Mouse (Mus musculus): ENCODE measurements around the gene Fam184b.

Fam184b gene

DNA sequence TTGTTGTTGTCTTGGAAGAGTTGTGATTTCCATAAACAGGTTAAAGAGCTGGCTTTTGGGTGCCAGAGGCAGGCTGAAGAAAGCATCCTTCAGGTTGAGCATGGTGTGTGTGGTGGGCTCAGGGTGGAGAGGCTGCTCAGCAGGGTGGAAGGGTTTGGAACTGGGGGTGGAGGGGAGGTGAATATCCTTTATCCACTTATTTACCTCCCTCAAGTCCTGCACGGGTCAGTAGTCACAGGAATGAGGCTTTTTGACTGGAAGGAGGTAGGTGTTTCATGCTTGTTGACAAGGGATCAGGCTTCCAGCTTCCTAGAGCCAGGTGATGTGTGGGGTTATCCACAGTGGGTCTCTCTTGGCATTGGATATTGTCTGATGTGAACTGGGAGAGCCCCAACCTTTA is 124.8 kb downstream of the Fam184b start:
- no peak for DNase-seq (ENCODE audit: low spot score in 2 of 2)

DNA sequence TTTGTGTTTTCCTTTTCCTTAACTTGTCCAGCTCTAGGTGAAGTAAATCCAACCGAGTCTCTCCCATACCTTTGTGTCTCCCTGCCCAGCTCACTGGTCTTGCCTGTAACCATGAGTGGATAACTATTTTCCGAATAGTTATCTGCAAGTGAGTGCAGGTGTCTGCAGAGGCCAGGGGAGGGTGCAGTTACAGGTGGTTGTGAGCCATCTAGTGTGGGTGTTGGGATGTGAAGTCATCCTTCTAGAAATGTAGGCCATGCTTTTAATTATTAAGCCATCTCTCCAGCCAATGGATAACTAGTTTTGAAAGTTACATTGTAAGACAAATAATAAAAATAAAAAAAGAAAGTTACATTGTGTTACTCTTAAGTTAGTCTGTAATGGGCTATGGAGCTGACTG is 125.9 kb downstream of the Fam184b start:
- DNase-seq (ENCODE audit: low spot score in 2 of 2), result no peak

DNA sequence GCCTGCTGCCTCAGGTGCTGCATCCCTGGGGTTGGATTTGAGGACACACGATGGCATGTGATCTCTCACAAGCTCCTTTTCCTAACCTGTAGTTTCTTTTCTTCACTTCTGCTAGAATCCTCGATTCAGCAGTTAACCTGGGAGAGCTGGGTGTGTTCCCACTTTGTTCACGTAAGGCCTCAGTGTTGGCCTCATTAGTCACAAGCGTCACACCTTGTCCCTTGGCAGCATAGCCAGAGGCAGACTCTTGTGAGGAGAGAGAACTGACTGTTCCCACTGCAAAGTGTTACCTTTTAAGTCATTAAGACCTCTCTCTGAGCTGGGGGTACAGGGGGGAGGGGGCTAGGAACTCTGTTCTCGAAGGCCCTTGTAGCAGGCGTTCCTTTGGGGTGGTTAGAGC is 126.5 kb downstream of the Fam184b start:
- DNase-seq (ENCODE audit: low spot score in 2 of 2), result no peak

DNA sequence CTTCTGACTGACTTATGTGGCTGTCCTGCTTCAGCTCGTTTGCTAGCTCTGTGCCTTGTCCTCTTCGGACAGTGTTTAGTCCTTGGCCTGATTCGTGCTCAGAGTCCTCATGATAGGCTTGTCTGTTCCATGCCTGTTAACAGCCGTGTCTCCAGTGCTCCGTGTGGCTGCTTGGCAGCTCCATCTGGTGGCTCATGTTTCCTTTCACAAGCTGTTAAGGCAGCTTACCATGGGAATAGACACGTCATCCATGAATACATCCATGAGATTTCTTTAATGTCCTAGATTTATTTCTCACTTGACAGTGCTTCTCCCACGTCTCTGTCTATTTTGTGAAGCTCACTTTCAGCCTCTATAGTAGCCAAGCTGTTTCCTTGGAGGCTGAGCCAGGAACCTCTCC is 129.3 kb downstream of the Fam184b start:
- no peak for DNase-seq (ENCODE audit: low spot score in 2 of 2)

DNA sequence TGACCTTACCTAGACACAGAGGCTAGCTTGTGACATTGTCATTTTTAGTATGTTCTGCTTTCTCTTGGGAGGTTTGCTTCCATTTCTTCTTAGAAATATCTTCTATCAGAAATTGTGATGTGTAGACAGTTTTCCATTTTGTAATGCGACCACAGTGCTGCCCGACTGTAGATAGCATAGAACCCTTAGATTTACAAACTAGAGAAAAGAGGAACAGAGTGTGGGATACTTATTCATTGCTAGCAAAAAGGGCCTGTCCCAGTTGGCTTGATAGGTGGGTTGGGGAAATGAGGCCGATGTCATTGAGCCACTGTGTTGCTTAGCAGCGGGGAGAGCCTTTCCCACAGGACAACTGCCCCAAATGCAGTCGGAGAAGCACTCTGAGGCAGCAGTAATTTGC is 141.8 kb downstream of the Fam184b start:
- no peak for DNase-seq (ENCODE audit: low spot score in 2 of 2)

DNA sequence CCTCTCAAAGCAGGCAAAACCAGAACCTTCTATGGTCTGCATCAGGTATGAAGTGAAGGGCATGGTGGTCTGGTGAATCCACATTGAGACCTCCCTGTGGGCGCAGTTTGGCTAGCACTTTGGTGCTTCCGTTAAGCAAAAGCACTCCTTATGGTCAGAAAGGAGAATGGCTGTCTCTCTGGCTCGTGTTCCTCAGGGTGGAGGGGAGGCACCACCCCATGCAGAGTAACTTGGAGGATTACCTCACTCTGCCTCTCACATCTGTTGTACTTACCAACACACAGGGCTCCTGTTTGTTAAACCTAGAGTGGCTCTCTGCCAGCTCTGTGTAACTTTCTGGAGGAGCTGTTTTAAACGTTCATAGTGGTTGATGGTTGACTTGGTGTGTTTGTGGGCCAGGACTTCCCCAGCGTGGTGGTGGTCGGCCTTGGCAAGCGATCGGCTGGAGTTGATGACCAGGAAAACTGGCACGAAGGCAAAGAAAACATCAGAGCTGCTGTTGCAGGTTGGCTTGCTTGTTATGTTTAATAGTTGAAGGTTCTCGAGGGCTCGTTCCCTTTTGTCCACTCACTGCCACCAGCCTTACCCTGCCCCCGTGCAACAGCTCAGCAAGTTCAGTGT is 142.4 kb downstream of the Fam184b start:
- no peak for DNase-seq (ENCODE audit: low spot score in 2 of 2)

DNA sequence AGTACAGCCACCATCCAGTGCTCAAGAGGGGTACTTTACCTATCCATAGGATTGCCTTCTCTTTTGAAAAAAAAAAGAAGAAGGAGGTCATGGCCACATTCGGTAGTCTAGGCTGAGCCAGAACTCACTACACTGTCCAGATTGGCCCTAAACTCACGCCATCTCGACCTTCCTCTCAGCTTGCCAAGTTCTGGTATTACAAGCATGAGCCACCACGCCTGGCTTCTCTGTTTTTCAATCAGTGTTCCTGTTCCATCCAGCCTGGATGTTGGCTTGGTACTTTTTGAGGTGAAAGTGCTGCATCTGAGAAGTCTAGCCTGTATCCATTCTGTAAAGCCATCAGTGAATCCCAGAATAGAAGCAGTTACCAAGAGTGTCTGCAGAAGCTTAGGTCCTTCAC is 142.9 kb downstream of the Fam184b start:
- no peak for DNase-seq (ENCODE audit: low spot score in 2 of 2)

DNA sequence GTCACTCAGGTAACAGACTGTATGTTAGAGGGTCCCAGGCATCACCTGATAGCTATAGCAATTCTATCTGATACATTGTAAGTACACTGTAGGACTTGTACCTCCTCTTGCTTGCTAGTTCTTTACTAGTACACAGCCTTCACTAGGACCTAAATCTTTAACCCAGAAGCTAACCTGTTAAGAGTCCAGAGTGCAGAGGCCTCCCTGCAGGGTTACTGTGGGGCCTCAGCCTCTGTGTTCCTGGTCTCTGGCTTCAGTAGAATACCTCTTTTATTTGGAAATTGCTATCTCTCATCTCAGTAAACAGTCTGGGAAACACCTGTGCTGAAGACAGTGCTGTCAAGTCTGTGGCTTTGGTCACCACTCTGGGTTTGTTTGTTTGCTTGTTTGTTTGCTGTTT is 143.4 kb downstream of the Fam184b start:
- no peak for DNase-seq (ENCODE audit: low spot score in 2 of 2)

DNA sequence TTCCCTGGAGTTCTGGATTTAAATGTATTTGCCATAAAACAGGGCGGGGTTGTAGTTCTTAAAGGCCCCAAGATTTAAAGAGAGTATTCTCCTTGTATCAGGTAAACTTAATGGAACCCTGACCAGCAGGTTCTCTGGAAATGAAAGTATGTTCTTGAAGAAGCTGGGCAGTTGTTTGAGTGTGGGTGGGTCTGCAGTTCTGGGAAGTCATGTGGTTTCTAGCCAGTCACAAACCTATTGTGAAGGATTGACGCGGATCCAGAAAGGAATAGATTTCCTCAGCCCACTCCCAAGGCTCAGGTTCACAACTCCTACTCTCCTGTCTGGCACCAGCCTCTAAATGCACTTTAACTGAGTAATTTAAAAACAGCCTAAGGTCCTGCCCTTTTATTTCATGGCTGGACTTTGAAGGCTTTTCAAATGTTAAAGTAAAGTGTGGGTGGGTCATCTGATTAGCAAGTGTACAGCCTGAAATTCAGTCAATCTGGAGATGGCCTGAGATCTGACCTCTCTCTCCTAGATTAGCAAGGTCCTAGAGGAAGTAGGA is 143.9 kb downstream of the Fam184b start:
- DNase-seq (ENCODE audit: low spot score in 2 of 2), result no peak

DNA sequence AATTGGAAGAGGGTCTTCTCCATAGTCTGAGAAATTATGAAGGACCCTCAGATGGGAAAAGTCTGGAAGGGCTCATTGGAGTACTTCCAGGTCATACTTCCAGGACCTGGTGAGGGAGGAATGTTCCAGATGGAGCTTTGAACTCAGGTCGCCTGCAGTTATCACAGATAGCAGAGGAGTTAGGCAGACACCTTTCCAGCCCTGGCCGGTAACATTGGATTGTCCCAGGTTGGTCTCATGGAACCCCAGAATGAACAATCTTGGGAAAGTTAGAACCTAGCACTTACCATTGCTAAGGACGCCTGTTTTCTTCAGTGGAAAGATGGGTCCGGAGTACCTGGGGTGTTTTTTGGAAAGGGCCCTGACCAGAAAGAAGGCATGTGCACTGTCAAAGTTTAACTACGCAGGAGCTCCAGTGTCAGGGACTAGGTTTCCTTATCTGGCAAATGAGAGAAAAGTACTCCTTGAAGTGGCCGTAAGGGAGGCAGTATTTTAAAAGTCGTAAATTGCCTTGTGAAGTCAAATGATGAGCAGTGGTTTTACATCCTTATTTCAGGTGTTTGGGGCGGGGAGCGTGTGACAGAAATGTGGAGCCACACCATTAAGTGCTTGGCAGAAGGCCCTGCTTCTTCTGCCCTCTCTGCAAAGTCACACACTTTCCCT is 145.2 kb downstream of the Fam184b start:
- no peak for DNase-seq (ENCODE audit: low spot score in 2 of 2)

DNA sequence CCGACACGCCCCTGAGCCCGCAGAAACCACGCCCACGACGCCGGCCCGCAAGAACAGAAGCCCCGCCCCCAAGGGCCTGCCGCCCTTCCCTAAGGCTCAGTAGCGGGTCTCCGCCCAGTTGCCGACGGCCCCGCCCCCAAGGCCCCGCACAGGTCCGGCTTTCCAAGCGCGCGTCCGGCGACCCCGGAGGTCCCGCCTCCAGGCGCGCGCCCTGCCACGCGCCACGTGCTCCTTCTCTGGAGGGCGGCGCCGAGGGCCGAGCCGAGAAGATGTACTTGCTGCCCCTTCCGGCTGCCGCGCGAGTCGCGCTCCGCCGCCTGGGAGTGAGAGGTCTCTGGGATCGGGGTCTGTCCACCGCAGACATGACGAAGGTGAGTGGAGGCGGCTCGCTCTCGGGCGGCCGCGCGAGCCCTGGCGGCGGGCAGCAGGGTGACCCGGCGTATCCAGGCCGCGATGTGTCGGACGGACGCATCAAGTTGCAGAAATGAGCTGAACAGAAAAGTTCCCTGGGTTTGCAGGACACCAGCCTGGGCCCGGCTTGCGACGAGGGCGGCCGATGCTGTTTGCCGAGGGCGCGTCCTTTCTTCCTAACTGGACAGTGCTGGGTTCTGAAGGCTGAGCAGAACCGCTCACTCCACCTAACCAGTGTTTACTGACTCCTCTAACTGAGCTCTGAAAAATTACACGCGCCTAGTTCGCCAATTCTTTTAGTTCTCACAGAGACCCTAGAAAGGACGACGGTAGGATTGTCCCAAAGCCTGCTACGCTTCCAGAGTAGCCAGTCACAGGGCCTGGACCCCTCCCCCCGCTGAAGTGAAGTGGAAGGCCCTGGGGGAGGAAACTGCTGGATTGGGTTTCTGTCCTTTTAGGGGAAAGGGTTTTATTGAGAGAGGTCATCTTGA is 146.0 kb downstream of the Fam184b start, which contains the start of gene Lap3:
Gene Lap3 (plus strand): TSS at position 184 of the 902 bp plus-strand sequence.
- DNase-seq (ENCODE audit: low spot score in 2 of 2), result peak; percentile 97 to 98

DNA sequence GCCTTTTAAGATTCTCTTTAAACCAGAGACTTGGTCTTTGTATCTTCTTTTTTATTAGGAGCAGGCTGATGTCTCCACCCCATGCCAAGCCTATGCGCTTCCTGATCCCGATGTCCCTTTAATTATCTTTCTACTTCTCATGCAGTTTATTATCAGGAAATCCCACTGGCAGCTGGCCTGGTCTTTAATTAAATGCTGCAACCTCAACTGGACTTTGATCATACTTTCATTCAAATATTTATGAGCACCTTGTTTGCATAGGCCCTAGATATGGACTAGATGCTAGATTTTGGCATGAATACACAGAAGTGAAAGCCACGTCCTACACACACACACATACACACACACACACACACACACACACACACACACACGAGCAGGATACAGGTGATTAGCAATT is 147.6 kb downstream of the Fam184b start:
- DNase-seq (ENCODE audit: low spot score in 2 of 2), result no peak

DNA sequence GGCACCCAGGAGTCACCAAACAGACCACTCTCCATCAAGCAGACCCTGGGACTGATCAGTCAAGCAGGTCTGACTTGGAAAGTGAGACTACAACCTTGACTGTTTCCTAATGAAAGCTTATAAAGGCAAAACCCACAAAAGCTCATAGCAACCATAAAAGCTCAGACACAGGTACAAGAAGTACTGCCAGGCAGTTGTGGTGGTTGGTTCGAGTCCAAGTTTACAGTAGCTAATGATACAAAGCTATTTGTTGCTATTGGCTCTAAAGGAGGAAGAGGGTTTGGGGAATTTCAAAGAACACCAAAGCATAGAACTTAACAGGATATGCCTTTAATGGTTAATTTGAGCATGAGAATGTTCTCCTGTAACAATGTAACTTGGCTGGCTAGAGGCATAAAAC is 155.8 kb downstream of the Fam184b start:
- DNase-seq (ENCODE audit: low spot score in 2 of 2), result no peak

DNA sequence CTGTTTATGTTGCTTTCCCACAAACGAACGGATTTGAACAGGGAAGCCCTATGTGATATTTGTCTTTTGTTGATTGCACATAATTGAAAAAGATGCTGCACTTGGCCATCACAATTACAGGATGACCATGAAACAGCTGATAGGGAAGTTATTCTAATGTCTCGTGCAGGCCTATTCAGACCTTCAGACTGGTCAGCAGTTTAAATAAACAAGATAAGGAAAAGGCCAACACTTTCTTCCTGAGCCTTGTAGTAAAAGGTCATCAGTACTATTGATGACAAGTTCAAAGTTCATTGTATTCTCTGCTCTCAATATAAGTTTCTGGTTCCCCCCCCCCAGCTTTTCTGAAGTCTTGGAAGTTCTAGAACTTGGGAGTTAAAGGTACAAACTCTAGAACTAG is 156.8 kb downstream of the Fam184b start:
- no peak for DNase-seq (ENCODE audit: low spot score in 2 of 2)

DNA sequence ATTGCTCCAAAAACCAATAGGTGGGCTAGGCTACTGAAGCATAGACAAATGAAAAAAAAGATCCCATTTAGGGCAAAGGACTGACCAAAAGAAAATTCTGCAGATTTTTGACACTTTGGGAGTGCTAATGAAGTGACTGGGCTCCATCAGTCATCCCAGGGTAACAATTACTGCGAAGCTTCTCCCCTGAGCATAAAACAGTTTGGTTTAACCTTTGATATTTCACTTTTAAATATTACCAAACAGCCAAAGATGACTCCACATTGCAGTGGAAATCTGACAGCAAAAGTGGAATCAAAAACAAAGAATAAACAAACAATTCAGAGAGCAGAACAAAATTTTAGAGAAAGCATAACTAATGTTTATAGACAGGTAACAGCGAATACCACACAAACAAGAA is 158.3 kb downstream of the Fam184b start:
- DNase-seq (ENCODE audit: low spot score in 2 of 2), result no peak

DNA sequence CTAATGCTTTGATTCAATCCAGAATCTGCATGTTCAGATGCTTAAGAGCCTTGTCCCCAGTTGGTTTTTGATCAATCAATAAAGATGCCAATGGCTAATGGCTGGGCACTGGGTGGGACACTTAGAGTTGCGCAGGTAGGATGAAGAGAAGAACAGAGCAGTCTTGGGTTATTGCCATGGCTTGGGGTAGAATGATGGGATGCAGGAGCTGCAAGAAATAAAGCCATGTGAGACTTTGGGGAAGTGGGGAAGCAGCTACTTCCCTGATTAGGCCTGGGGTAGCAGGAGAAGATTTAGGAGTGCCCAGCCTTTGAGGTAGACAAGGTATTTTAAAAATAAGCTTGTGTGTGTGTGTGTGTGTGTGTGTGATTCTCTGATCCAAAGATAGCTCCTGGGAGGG is 159.3 kb downstream of the Fam184b start:
- no peak for DNase-seq (ENCODE audit: low spot score in 2 of 2)

All from spleen, postnatal 4 days (tissue).